Mouse (Mus musculus): ENCODE results near the gene Arhgap8.

DNA sequence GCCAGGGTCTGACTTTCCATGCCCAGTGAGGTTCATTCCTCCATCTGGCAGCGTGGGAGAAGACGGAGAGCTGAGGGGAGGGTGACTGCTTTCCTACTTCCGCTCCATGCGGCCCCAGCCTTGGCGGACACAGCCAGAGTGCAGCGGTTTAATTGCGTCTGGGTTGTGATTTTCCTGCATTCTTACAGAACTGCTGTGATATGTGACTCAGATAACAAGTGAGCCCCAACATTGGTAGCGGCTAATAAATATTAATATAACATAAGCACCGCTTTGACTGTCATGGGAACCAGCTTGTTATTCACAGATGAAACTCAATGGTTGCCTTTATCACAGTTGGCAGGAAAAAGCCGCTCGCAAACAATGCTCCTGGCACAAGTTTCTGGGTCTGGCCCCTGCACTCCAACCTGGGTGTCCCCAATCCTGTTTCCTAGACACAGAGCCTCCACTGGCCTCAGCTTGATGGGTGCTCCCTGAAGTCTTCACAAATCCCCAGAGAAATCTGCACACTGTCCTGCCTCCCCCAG, 93.0 kb downstream of the Arhgap8 start:
- TF ChIP-seq CTCF (conservative IDR thresholded peaks at IDR 0.05; ENCODE audit: insufficient read depth, insufficient read length, low read depth, low read length): no peak
- no peak for TF ChIP-seq POLR2A (IDR thresholded peaks at IDR 0.05; ENCODE audit: low read depth, low read length)

Data from kidney, adult 2 months (tissue).